Mouse (Mus musculus) stomach, postnatal 0 days (tissue): ENCODE results near the gene Npr1. TPM values are rescaled to one million over a fixed set of nuclear protein-coding genes. Genes with fewer than 3 reads are reported as not detected.

ENCODE experiments used
- ATAC-seq: fragments of 200-750 bp; cut with Nextera tagmentation; 2 replicates; pipeline ENCODE4 v1.8.0; 2017; ENCODE audit not compliant: low FRiP score, low TSS enrichment
- DNase-seq: peaks from one replicate; pipeline ENCODE4 v3.0.0-alpha.2; 2016; ENCODE audit warnings: low spot score
- H3K27ac ChIP-seq: fragments of 300-500 bp; sonication (generic); replicated peaks from 2 replicates; pipeline ENCODE4 v1.5.1; 2014; ENCODE audit warnings: mild to moderate bottlenecking, control low read depth
- H3K27me3 ChIP-seq: fragments of 300-500 bp; sonication (generic); 2 replicates; pipeline ENCODE4 v1.6.1; 2014; ENCODE audit warnings: low read length; ENCODE audit not compliant: control insufficient read depth, insufficient read depth
- H3K36me3 ChIP-seq: fragments of 300-500 bp; sonication (generic); 2 replicates; pipeline ENCODE4 v1.6.1; 2014; ENCODE audit warnings: low read length, mixed read lengths; ENCODE audit not compliant: control insufficient read depth, insufficient read depth
- H3K4me1 ChIP-seq: fragments of 300-500 bp; sonication (generic); replicated peaks from 2 replicates; pipeline ENCODE4 v1.6.1; 2014; ENCODE audit warnings: antibody characterized with exemption; ENCODE audit not compliant: control insufficient read depth, insufficient read depth
- H3K4me2 ChIP-seq: fragments of 300-500 bp; sonication (generic); replicated peaks from 2 replicates; pipeline ENCODE4 v1.6.1; 2014; ENCODE audit warnings: low read depth, mild to moderate bottlenecking, control low read depth, moderate library complexity
- H3K4me3 ChIP-seq: fragments of 300-500 bp; sonication (generic); 2 replicates; pipeline ENCODE4 v1.5.1; 2014; ENCODE audit warnings: low read depth, low read length, control low read depth
- H3K9ac ChIP-seq: fragments of 300-500 bp; sonication (generic); 2 replicates; pipeline ENCODE4 v1.6.1; 2014; ENCODE audit warnings: mild to moderate bottlenecking, low read length, control low read depth, mixed read lengths
- H3K9me3 ChIP-seq: fragments of 300-500 bp; sonication (generic); 2 replicates; pipeline ENCODE4 v1.6.1; 2016; ENCODE audit warnings: low read length; ENCODE audit not compliant: control insufficient read depth
- CTCF ChIP-seq: IDR thresholded peaks from 2 replicates; pipeline ENCODE4 v1.5.1; 2016; ENCODE audit warnings: antibody characterized with exemption, low read depth, mild to moderate bottlenecking, moderate library complexity
- EP300 ChIP-seq: optimal IDR thresholded peaks from 2 replicates; pipeline ENCODE3; 2016; ENCODE audit warnings: antibody characterized with exemption
- WGBS: fragments of 180-500 bp; shearing (Covaris S2); extraction: QIAGEN DNeasy Blood & Tissue Kit; methylation state at CpG from one replicate; pipeline ENCODE4 v1.1.7; 2014; 5-methylcytosine and 5-hydroxymethylcytosine counted together
- polyA plus RNA-seq: library from polyadenylated mRNA; unstranded; fragments of >200 nt; fragmentation: Nextera tagmentation; extraction: Ambion mirVana; gene quantifications from 2 replicates; pipeline ENCODE4 v1.2.1, GENCODE M21; 2015

The Npr1 gene
- polyA plus RNA-seq, 1 experiment from 2014 or later, result 3.0 TPM

DNA sequence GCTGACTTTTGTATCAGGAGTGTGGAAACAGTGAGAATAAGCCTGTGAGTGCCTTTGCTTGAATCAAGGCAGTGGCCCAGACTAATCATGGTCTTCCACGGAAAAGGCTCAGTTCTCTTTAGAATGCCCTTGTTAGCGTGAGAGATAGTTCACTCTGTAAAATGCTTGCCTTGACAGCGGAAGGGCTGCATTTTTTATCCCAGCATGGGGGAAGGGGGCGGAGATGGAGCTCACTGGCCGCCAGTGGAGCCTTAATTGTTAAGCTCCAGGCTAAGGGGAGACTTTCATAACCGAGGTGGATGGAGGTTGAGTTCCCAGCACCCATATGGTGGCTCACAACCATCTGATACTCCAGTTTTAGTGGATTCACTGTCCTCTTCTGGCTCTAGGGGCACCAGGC is 17.0 kb downstream of the Npr1 start:
- 54% methylated on average over 6 of the region's 6 CpGs for WGBS
- Histone ChIP-seq H3K9ac (no peak overlapping the region), H3K4me3 (no peak overlapping the region), H3K4me1 (peaks cover 3% of the 10 kb centered on the region; the same call in 1 of the 2 replicates), H3K9me3 (no peaks in the 10 kb centered on the region), H3K27ac (no peak overlapping the region), H3K36me3 (no peaks in the 10 kb centered on the region), H3K4me2 (no peak overlapping the region), H3K27me3 (no peaks in the 10 kb centered on the region)
- ATAC-seq (no peak), DNase-seq (no peak)
- no peak for TF ChIP-seq CTCF

DNA sequence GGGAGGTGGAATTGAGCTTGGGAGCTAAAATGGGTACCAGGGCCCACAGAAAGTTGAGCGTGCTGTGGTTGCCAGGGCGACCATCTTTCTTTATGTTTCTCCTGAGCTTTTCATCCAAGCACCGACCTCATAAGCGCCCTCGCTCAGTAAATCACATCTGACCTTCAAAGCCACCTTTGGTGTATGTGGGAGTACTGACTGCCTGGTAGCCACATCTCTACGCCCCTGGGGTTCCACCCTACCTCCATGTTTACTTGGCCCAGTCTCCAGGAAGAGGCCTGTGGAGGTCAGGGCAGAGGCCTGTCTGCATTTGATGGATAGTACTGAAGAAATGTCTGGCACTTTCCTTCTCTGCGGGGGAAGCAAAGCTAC is 18.6 kb downstream of the Npr1 start:
- Histone ChIP-seq H3K4me3 (peak overlapping the region; percentile 15; the same call in 1 of the 2 replicates), H3K27me3 (no peaks in the 10 kb centered on the region), H3K4me2 (peak overlapping the region; percentile 40), H3K27ac (peak overlapping the region; percentile 85), H3K9ac (peak overlapping the region; percentile 41; the same call in 1 of the 2 replicates), H3K4me1 (peaks cover 3% of the 10 kb centered on the region; the same call in 1 of the 2 replicates), H3K36me3 (no peaks in the 10 kb centered on the region), H3K9me3 (no peaks in the 10 kb centered on the region)
- 40% methylated on average over 7 of the region's 7 CpGs for WGBS
- peak; percentile 47; the same call in 1 of the 2 replicates for ATAC-seq
- TF ChIP-seq CTCF, result no peak
- no peak for TF ChIP-seq EP300
- DNase-seq, result peak; percentile 22

- H3K9ac ChIP-seq, result peak overlapping the region; percentile 43
- WGBS, result under 1% methylated on average over 17 of the region's 17 CpGs
- ATAC-seq, result peak; percentile 94
- H3K27me3 ChIP-seq, result no peaks in the 10 kb centered on the region
- H3K27ac ChIP-seq, result peak overlapping the region; percentile 85
- H3K4me2 ChIP-seq, result peak overlapping the region; percentile 40
- H3K4me1 ChIP-seq, result peaks cover 3% of the 10 kb centered on the region; the same call in 1 of the 2 replicates
- DNase-seq, result peak; percentile 80
- H3K9me3 ChIP-seq, result no peaks in the 10 kb centered on the region
- TF ChIP-seq CTCF, result 0 out of 2 replicates have a peak, but pooled peaks have one; percentile 1
- no peak for TF ChIP-seq EP300
- peak overlapping the region; percentile 15; the same call in 1 of the 2 replicates for H3K4me3 ChIP-seq
- H3K36me3 ChIP-seq, result no peaks in the 10 kb centered on the region
These were observed 19.1 kb downstream of the Npr1 start for GRCm38 (mm10) chr3:90446389-90447122.

GRCm38 (mm10) chr3:90445417-90446200 is 20.1 kb downstream of the Npr1 start:
- 65% methylated on average over 11 of the region's 11 CpGs for WGBS
- TF ChIP-seq EP300 (no peak), CTCF (no peak)

DNA sequence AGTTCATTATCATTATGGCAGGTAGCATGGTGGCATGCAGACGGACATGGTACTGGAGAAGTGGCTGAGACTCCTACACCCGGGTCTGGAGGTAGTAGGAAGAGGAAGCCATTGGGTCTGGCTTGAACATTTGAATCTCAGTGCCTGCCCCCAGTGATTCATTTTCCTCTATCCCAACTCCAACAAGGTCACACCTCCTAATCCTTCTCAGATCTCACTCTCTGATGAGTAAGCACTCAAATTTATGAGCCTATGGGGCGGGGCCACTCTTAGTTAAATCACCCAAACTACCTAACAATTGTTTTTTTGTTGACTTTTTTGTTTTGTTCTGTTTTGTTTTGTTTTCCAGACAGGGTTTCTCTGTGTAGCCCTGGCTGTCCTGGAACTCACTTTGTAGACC is 21.7 kb downstream of the Npr1 start:
- 92% methylated on average over 3 of the region's 3 CpGs for WGBS
- peaks cover 3% of the 10 kb centered on the region; the same call in 1 of the 2 replicates for H3K4me1 ChIP-seq
- H3K9me3 ChIP-seq, result no peaks in the 10 kb centered on the region
- ATAC-seq, result no peak
- TF ChIP-seq EP300, result no peak
- TF ChIP-seq CTCF, result no peak
- H3K4me3 ChIP-seq, result no peak overlapping the region
- no peak overlapping the region for H3K27ac ChIP-seq
- no peaks in the 10 kb centered on the region for H3K36me3 ChIP-seq
- no peak overlapping the region for H3K4me2 ChIP-seq
- H3K9ac ChIP-seq, result no peak overlapping the region
- no peak for DNase-seq
- H3K27me3 ChIP-seq, result no peaks in the 10 kb centered on the region

More at GRCm38 (mm10) chr3:90445417-90446200, 20.1 kb downstream of the Npr1 start:
- peaks cover 3% of the 10 kb centered on the region; the same call in 1 of the 2 replicates for H3K4me1 ChIP-seq
- no peaks in the 10 kb centered on the region for H3K9me3 ChIP-seq
- DNase-seq, result no peak
- H3K27me3 ChIP-seq, result no peaks in the 10 kb centered on the region
- no peak for ATAC-seq
- H3K4me3 ChIP-seq, result no peak overlapping the region; the same call in 1 of the 2 replicates
- H3K4me2 ChIP-seq, result peak overlapping the region; percentile 40
- peak overlapping the region; percentile 85 for H3K27ac ChIP-seq
- no peak overlapping the region for H3K9ac ChIP-seq
- H3K36me3 ChIP-seq, result no peaks in the 10 kb centered on the region
